Mouse (Mus musculus) forebrain, embryonic 14.5 days (tissue): ENCODE measurements at regions not wholly inside any gene's neighbourhood (a gene's known extent, or its start where the extent isn't known, plus 50 kb on each side); places are given as distances from the start of the nearest gene placed in this dataset.

ENCODE experiments used
- ATAC-seq: fragments of 200-750 bp; cut with Nextera tagmentation; 2 replicates; pipeline ENCODE4 v1.8.0; 2017; ENCODE audit warnings: mild to moderate bottlenecking, moderate library complexity
- DNase-seq: peaks from one replicate; pipeline ENCODE4 v3.0.0-alpha.2; 2015; ENCODE audit warnings: low spot score
- H3K27ac ChIP-seq: fragments of 300-500 bp; sonication (generic); 2 replicates; pipeline ENCODE4 v1.5.1; 2014; ENCODE audit warnings: low read depth, mild to moderate bottlenecking, control low read depth, low read length, moderate library complexity
- H3K27me3 ChIP-seq: fragments of 300-500 bp; sonication (generic); replicated peaks from 2 replicates; pipeline ENCODE4 v1.6.1; 2014; ENCODE audit warnings: low read length, control low read depth, mixed read lengths; ENCODE audit not compliant: control insufficient read depth, insufficient read depth
- H3K36me3 ChIP-seq: fragments of 300-500 bp; sonication (generic); 2 replicates; pipeline ENCODE4 v1.6.1; 2014; ENCODE audit warnings: low read length, control low read depth; ENCODE audit not compliant: control insufficient read depth, insufficient read depth
- H3K4me1 ChIP-seq: fragments of 300-500 bp; sonication (generic); 2 replicates; pipeline ENCODE4 v1.6.1; 2014; ENCODE audit warnings: antibody characterized with exemption, low read length, control low read depth; ENCODE audit not compliant: control insufficient read depth, insufficient read depth
- H3K4me2 ChIP-seq: fragments of 300-500 bp; sonication (generic); 2 replicates; pipeline ENCODE4 v1.6.1; 2014; ENCODE audit warnings: mild to moderate bottlenecking, control low read depth, low read length
- H3K4me3 ChIP-seq: fragments of 300-500 bp; sonication (generic); 2 replicates; pipeline ENCODE4 v1.5.1; 2014; ENCODE audit warnings: low read depth, low read length, control low read depth
- H3K9ac ChIP-seq: fragments of 300-500 bp; sonication (generic); 2 replicates; pipeline ENCODE4 v1.6.1; 2014; ENCODE audit warnings: mild to moderate bottlenecking, low read length, control low read depth, moderate library complexity
- H3K9me3 ChIP-seq: fragments of 300-500 bp; sonication (generic); replicated peaks from 2 replicates; pipeline ENCODE4 v1.6.1; 2016; ENCODE audit warnings: low read length, control low read depth, mixed read lengths; ENCODE audit not compliant: control insufficient read depth
- WGBS: fragments of 180-500 bp; shearing (Covaris S2); extraction: QIAGEN DNeasy Blood & Tissue Kit; methylation state at CpG from one replicate; pipeline ENCODE4 v1.1.7; 2014; 5-methylcytosine and 5-hydroxymethylcytosine counted together

DNA sequence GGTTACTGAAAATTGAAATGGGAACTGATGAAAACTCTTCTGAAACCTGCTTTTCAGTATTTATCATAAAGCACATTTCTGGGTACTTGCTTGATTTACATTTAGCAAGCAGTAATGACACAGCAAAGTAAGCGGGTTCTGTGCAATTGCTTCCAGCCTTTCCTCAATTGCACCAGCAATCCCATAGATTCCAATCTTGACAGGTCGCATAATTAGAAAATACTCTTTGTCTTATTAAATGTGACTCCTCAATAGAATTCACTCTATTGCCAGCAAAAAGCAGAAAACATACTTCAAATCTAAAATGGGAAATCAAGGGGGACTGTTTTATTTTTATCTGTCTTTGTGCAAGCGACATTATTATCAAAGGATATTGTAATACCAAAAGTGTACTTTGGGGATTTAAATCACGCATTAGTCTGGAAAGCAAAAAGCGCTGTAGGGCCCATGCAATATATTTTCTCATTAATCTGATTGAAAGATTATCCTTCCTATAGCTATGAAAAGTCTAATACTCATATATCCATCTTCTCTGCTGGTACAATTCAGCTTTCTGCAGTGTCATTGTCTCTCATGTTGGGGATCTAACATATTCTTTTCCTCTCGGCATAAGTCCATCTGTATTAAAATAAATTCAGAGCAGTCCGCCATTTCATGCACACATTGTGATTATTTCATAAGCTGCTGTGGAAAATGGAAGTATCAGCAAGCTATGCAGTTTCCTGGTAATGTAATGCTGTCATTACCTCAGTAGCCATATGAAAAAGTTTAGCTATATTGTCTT is 1305.8 kb upstream of the Gm8797 start:
- Histone ChIP-seq H3K4me3 (no peak overlapping the region), H3K36me3 (no peaks in the 10 kb centered on the region), H3K4me2 (no peak overlapping the region), H3K9ac (no peak overlapping the region), H3K27ac (no peak overlapping the region), H3K4me1 (no peaks in the 10 kb centered on the region), H3K27me3 (no peaks in the 10 kb centered on the region), H3K9me3 (no peaks in the 10 kb centered on the region)
- 84% methylated on average over 7 of the region's 7 CpGs for WGBS
- ATAC-seq (no peak), DNase-seq (peak; percentile 10)

DNA sequence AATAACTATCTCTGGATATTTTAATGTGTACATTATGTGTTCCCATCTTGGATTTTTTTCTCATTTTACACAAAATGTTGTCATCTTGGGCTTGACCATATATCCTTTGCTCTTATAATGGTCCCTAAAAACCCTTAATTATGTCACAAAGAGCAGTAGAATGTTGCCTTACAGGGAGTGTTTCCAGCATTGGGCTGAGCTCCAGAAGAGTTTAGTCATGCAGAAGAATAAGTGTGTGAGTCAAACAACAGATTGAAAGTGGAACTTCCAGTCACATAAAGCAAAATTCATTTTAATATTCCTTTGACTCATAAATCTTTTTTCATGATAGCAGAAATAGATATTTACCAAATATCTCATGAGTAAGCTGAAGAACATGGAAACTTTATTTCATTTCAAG is 1282.6 kb upstream of the Gm8797 start:
- no peak for ATAC-seq
- H3K4me3 ChIP-seq: no peak overlapping the region
- no peaks in the 10 kb centered on the region for H3K4me1 ChIP-seq
- no peak overlapping the region for H3K27ac ChIP-seq
- no peaks in the 10 kb centered on the region for H3K27me3 ChIP-seq
- H3K36me3 ChIP-seq: no peaks in the 10 kb centered on the region
- H3K4me2 ChIP-seq: no peak overlapping the region
- H3K9ac ChIP-seq: no peak overlapping the region
- DNase-seq: no peak
- H3K9me3 ChIP-seq: no peaks in the 10 kb centered on the region
